Mouse (Mus musculus) CD4-positive, CD25-positive, alpha-beta regulatory T cell, adult 2 months (primary cell): ENCODE data around the gene Apom.
A peak's percentile ranks its signal among the peaks of the same experiment; 100 is the strongest.
"Not testable (repeated sequence)": the region's sequence is repeated elsewhere in the genome, so short reads cannot be mapped to it uniquely, and the experiment has no call there.

Experiments
- DNase-seq: peaks from one replicate; pipeline ENCODE4 v3.0.0-alpha.2; 2012; ENCODE audit warnings: low read depth, low spot score

The Apom gene

GRCm38 (mm10) chr17:35127017-35127416 lies 4.8 kb downstream of the Apom start:
- DNase-seq: no peak

GRCm38 (mm10) chr17:35126206-35126611 lies 5.6 kb downstream of the Apom start, which contains the start of gene D17H6S53E:
D17H6S53E (plus strand) TSS chr17:35126373.
- peak; percentile 86 for DNase-seq

GRCm38 (mm10) chr17:35125578-35125977 lies 6.3 kb downstream of the Apom start:
- no peak for DNase-seq

GRCm38 (mm10) chr17:35125081-35125480 lies 6.8 kb downstream of the Apom start:
- no peak for DNase-seq

GRCm38 (mm10) chr17:35124261-35124896 lies 7.5 kb downstream of the Apom start:
- DNase-seq: not testable (repeated sequence)

GRCm38 (mm10) chr17:35123287-35123686 lies 8.6 kb downstream of the Apom start:
- DNase-seq: not testable (repeated sequence)

GRCm38 (mm10) chr17:35121871-35122303 lies 10.0 kb downstream of the Apom start, which contains the start of gene Csnk2b:
Csnk2b (minus strand) TSS chr17:35122053.
- DNase-seq: peak; percentile 73

- peak; percentile 98 for DNase-seq
Measured at GRCm38 (mm10) chr17:35121143-35121799, 10.6 kb downstream of the Apom start, which contains the start of gene Gpank1. Gpank1 (plus strand) TSS chr17:35121455.

- no peak for DNase-seq
Measured at GRCm38 (mm10) chr17:35120745-35121142, 11.1 kb downstream of the Apom start.

GRCm38 (mm10) chr17:35115046-35116019 lies 16.5 kb downstream of the Apom start, which contains the start of gene Ly6g5b:
Ly6g5b (minus strand) TSS chr17:35115428.
- DNase-seq: peak; percentile 72

GRCm38 (mm10) chr17:35111774-35112173 lies 20.1 kb downstream of the Apom start:
- no peak for DNase-seq

GRCm38 (mm10) chr17:35108097-35108496 lies 23.8 kb downstream of the Apom start, which contains the start of gene Ly6g5c:
Ly6g5c (plus strand) TSS chr17:35108279.
- DNase-seq: no peak

GRCm38 (mm10) chr17:35106522-35106921 lies 25.3 kb downstream of the Apom start:
- no peak for DNase-seq

- peak; percentile 63 for DNase-seq
Measured at GRCm38 (mm10) chr17:35105740-35106389, 26.0 kb downstream of the Apom start.

GRCm38 (mm10) chr17:35104754-35105153 lies 27.1 kb downstream of the Apom start:
- no peak for DNase-seq

- no peak for DNase-seq
Measured at GRCm38 (mm10) chr17:35104079-35104478, 27.8 kb downstream of the Apom start.

- DNase-seq: no peak
Measured at GRCm38 (mm10) chr17:35103221-35103690, 28.6 kb downstream of the Apom start.

- no peak for DNase-seq
Measured at GRCm38 (mm10) chr17:35102299-35102698, 29.6 kb downstream of the Apom start.

GRCm38 (mm10) chr17:35101161-35101560 lies 30.7 kb downstream of the Apom start:
- DNase-seq: no peak

- no peak for DNase-seq
Measured at GRCm38 (mm10) chr17:35100196-35100765, 31.6 kb downstream of the Apom start.
